Mouse (Mus musculus): ENCODE measurements around the gene Pced1b. TPM values are rescaled to one million over a fixed set of nuclear protein-coding genes. Genes with fewer than 3 reads are reported as not detected.
"Not testable (repeated sequence)": the region's sequence is repeated elsewhere in the genome, so short reads cannot be mapped to it uniquely, and the experiment has no call there.

Gene Pced1b
- total RNA-seq, 2 experiments from 2014 or later, result 6.3 TPM

GRCm38 (mm10) chr15:97382567-97382966 lies 135.7 kb downstream of the Pced1b start:
- Histone ChIP-seq H3K4me3 (no peak overlapping the region), H3K27ac (no peak overlapping the region)
- TF ChIP-seq CTCF (IDR thresholded peaks at IDR 0.05), result no peak
- no peak for DNase-seq (ENCODE audit: extremely low spot score in 1 of 2, low spot score in 2 of 2)
- intact Hi-C loops (cut with DNase I), result no loop called here

GRCm38 (mm10) chr15:97383523-97384141 lies 136.7 kb downstream of the Pced1b start:
- H3K4me3 ChIP-seq, result no peak overlapping the region
- no peak overlapping the region for H3K27ac ChIP-seq
- intact Hi-C loops (cut with DNase I), result no loop called here
- no peak for DNase-seq (ENCODE audit: extremely low spot score in 1 of 2, low spot score in 2 of 2)
- no peak for TF ChIP-seq CTCF (IDR thresholded peaks at IDR 0.05)

- no peak overlapping the region for H3K27ac ChIP-seq
- H3K4me3 ChIP-seq, result no peak overlapping the region
- TF ChIP-seq CTCF (IDR thresholded peaks at IDR 0.05), result no peak
- intact Hi-C loops (cut with DNase I), result no loop called here
- no peak for DNase-seq (ENCODE audit: extremely low spot score in 1 of 2, low spot score in 2 of 2)
These were observed 137.5 kb downstream of the Pced1b start for GRCm38 (mm10) chr15:97384170-97385018.

- H3K27ac ChIP-seq; intact Hi-C loops (cut with DNase I); DNase-seq (ENCODE audit: extremely low spot score in 1 of 2, low spot score in 2 of 2); H3K4me3 ChIP-seq: not testable (repeated sequence)
These were observed 138.3 kb downstream of the Pced1b start for GRCm38 (mm10) chr15:97385174-97385573.

- H3K27ac ChIP-seq, result no peak overlapping the region
- intact Hi-C loops (cut with DNase I), result no loop called here
- TF ChIP-seq CTCF (IDR thresholded peaks at IDR 0.05), result no peak
- H3K4me3 ChIP-seq, result no peak overlapping the region
- DNase-seq (ENCODE audit: extremely low spot score in 1 of 2, low spot score in 2 of 2), result no peak
These were observed 140.9 kb downstream of the Pced1b start for GRCm38 (mm10) chr15:97387793-97388192.

- intact Hi-C loops (cut with DNase I), result no loop called here
- no peak overlapping the region for H3K4me3 ChIP-seq
- H3K27ac ChIP-seq, result no peak overlapping the region
- no peak for TF ChIP-seq CTCF (IDR thresholded peaks at IDR 0.05)
- DNase-seq (ENCODE audit: extremely low spot score in 1 of 2, low spot score in 2 of 2), result no peak
These were observed 142.7 kb downstream of the Pced1b start for GRCm38 (mm10) chr15:97389577-97389976.

GRCm38 (mm10) chr15:97390778-97391177 lies 143.9 kb downstream of the Pced1b start:
- no peak for DNase-seq (ENCODE audit: extremely low spot score in 1 of 2, low spot score in 2 of 2)
- Histone ChIP-seq H3K4me3 (no peak overlapping the region), H3K27ac (no peak overlapping the region)
- no peak for TF ChIP-seq CTCF (IDR thresholded peaks at IDR 0.05)
- intact Hi-C loops (cut with DNase I), result no loop called here

GRCm38 (mm10) chr15:97391436-97391835 lies 144.5 kb downstream of the Pced1b start:
- no peak for TF ChIP-seq CTCF (IDR thresholded peaks at IDR 0.05)
- Histone ChIP-seq H3K27ac (no peak overlapping the region), H3K4me3 (no peak overlapping the region)
- intact Hi-C loops (cut with DNase I), result no loop called here
- DNase-seq (ENCODE audit: extremely low spot score in 1 of 2, low spot score in 2 of 2), result no peak

GRCm38 (mm10) chr15:97394561-97394960 lies 147.7 kb downstream of the Pced1b start:
- Histone ChIP-seq H3K4me3 (no peak overlapping the region), H3K27ac (no peak overlapping the region)
- no peak for DNase-seq (ENCODE audit: extremely low spot score in 1 of 2, low spot score in 2 of 2)
- TF ChIP-seq CTCF (IDR thresholded peaks at IDR 0.05), result no peak
- intact Hi-C loops (cut with DNase I), result no loop called here

GRCm38 (mm10) chr15:97396586-97397299 lies 149.8 kb downstream of the Pced1b start:
- intact Hi-C loops (cut with DNase I), result no loop called here
- no peak overlapping the region for H3K4me3 ChIP-seq
- H3K27ac ChIP-seq, result no peak overlapping the region
- no peak for DNase-seq (ENCODE audit: extremely low spot score in 1 of 2, low spot score in 2 of 2)
- no peak for TF ChIP-seq CTCF (IDR thresholded peaks at IDR 0.05)

- intact Hi-C loops (cut with DNase I), result no loop called here
- Histone ChIP-seq H3K4me3 (no peak overlapping the region), H3K27ac (no peak overlapping the region)
- DNase-seq (ENCODE audit: extremely low spot score in 1 of 2, low spot score in 2 of 2), result no peak
- no peak for TF ChIP-seq CTCF (IDR thresholded peaks at IDR 0.05)
These were observed 150.9 kb downstream of the Pced1b start for GRCm38 (mm10) chr15:97397793-97398192.

GRCm38 (mm10) chr15:97400866-97401265 lies 154.0 kb downstream of the Pced1b start:
- intact Hi-C loops (cut with DNase I), result no loop called here
- no peak for DNase-seq (ENCODE audit: extremely low spot score in 1 of 2, low spot score in 2 of 2)
- Histone ChIP-seq H3K27ac (no peak overlapping the region), H3K4me3 (no peak overlapping the region)
- TF ChIP-seq CTCF (IDR thresholded peaks at IDR 0.05), result no peak

Data from left cerebral cortex, adult 2 months (tissue).